Mouse (Mus musculus): ENCODE results near the gene Slc30a6. TPM values are rescaled to one million over a fixed set of nuclear protein-coding genes. Genes with fewer than 3 reads are reported as not detected.

Gene Slc30a6
- 10 to 100 TPM; 16.3 to 17.8 TPM for total RNA-seq (2021)

DNA sequence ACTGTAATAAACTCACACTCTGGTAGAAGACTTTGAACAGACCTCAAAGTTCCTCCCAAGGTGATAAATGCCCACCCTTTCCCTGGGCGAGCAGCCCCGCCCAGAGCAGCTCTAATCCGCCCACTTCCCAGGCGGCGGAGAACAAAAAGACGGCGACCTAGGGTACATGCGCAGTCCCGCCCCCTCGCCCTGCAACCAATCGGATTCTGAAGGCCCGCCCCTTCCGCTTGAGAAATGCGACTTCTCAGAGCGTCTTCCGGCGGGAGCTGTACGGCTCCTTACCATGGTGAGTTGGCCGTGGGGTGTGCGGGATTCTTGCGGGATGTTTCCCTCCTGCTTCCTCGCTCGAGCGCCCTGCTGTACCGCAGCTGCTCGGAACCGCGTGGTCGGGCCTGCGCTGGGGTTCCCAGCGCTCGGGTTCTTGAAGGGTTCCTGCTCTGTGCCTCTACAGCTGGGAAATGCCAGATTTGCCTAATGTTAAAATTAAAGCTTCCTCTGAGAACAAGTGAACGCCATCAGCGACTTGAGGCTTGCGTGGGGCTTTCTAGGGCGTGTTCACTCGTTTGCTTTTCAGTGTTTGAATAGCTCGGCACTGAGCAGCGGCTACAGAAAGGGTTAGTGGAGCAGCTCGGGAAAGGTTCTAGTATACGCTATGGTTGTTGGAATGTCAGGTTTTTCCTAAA is at the start of gene Slc30a6:
Slc30a6 (plus strand) TSS at position 226 of the 683 bp plus-strand sequence.
- DNase-seq (ENCODE audit: extremely low spot score in 1 of 2, low spot score in 1 of 2), result peak; percentile 86 to 92

DNA sequence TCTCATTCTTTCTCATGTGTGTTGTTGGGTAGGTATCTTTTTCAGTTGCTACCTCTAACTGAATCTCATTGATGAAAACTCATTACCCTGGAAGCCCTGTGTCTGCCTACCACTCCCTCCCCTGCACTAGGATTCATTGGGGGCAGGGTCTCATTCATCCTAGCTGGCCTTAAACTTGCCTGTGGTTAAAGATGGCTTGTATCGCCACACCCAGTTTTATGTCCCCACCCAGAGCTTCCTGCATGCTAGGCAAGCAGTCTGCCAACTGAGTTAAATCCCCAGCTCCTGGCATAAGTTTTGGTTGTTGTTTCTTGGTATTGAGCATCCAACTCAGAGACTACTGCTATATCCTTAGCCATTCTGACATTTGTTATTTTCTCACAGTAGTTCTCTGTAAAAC is 31.8 kb upstream of the Slc30a6 start:
- no peak for DNase-seq (ENCODE audit: extremely low spot score in 1 of 2, low spot score in 1 of 2)

DNA sequence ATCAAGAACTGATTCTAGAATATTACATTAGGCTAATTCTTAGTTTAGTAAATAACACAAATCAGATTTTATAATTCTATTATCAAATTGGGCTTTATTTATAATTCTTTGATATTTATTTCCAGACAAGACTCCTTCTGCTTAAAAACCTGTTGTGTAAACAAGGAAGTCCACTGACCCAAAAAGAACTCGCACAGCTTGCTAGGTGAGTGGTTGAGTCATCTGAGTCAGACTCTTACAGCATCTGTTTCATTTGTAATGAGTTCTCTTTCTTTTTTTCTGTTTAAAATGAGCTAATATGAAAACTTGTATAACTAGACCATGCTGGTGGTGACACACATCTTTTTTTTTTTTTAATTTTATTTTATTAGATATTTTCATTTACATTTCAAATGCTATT is 18.5 kb upstream of the Slc30a6 start:
- no peak for DNase-seq (ENCODE audit: extremely low spot score in 1 of 2, low spot score in 1 of 2)

DNA sequence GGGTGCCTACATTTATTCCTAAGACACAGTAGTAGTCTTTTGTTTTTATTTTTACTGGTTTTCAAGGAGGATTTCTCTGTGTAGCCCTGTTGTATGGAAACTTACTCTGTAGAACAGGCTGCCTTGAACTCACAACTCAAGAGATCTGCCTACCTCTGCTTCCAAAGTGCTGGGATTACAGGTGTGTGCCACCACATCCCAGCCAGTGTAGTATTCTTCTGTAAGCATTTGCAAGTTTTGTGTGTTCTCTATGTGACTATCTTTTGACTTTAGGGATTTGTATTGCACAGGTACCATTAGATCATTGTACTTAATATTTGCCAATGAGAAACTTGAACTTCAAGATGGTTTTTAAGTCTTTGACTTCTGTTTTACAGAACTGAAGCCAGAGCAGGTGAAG is 8.8 kb upstream of the Slc30a6 start:
- DNase-seq (ENCODE audit: extremely low spot score in 1 of 2, low spot score in 1 of 2), result no peak

DNA sequence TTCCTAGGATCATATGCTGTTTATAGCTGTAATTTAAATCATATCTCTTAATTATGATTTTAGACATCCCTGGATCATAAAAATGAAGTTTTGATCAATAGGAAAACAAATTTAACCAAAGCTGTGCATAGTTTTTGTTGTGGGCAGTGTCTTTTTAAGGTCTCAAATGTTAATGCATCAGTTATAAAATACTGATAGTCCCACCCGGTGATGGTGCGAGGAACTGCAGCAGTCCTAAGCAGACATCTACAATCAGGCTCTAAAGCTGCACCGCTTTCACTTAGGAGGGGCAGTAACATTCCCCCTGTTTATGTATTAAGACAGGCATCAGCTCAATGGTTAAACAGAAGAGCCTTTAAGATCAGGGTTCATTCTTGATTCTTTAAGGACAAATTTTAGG is 5.6 kb upstream of the Slc30a6 start:
- no peak for DNase-seq (ENCODE audit: extremely low spot score in 1 of 2, low spot score in 1 of 2)

DNA sequence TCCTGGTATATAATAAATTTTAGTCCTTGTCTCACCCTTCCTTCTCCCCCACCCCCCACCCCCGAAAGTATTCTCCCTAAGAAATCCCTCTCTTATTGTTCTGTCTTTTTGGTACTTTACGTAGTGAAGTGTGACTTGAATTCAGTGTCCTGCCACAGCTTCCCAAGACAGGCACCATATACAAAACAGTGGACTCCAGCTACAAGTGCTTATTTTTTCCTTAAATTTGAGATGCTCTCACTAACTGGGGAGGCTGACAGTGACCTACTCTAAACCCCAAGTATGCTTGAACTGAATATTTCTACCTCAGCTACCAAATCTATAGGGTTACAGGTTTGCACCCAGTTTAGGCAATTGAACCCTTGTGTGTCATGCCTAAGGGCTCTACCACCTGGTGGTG is 1.0 kb upstream of the Slc30a6 start:
- no peak for DNase-seq (ENCODE audit: extremely low spot score in 1 of 2, low spot score in 1 of 2)

DNA sequence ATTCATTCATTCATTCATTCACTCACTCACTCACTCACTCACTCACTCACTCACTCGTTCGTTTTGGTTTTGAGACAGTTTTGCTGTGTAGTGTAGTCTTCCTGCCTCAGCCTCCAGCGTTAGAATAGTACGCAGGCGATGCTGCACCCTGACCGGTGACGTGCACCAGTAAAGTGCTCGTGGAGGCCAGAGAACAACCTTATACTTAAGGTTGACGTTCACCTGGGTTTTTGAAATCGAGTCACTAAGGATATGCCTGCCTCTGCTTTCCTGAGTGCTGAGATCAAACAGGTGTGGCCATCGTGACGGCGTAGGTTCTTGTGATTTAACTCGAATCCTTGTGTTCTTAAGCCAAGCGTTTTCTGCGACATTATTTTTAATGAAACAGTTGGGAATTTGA is 553 bp upstream of the Slc30a6 start:
- no peak for DNase-seq (ENCODE audit: extremely low spot score in 1 of 2, low spot score in 1 of 2)

DNA sequence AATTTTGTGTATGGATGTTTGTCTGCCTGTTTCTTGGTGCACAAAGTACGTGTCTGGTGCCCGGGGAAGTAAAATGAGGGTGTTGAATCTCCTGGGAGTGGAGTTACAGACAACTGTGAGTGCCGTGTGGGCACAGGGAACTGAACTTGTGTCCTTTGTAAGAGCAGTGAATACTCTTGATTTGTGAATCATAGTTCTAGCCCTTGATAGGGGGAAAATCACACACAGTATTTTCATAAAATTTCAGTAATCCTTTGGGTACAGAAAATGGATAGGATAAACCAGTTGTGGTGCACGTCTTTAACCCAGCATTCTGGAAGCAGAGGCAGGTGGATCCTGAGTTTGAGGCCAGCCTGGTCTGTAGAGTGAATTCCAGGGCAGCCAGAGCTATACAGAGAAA is 1.4 kb downstream of the Slc30a6 start:
- DNase-seq (ENCODE audit: extremely low spot score in 1 of 2, low spot score in 1 of 2), result no peak

DNA sequence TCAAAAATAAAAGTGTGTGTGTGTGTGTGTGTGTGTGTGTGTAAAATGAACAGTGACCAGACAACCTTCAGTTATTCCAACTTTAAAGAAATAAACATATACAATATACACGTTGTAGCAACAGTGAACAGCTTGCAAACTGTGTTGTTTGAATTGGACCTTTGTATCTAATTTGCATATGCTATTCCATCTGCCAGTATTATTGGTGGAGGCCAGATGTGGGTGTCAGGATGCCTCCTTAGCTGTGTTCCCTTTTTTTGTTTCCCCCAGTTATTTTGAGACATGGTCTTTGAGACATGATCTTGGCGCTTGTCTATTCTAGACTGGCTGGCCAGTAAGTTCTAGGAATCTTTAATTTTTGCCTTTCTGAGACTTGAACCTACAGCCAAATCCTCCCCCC is 1.8 kb downstream of the Slc30a6 start:
- DNase-seq (ENCODE audit: extremely low spot score in 1 of 2, low spot score in 1 of 2), result no peak

DNA sequence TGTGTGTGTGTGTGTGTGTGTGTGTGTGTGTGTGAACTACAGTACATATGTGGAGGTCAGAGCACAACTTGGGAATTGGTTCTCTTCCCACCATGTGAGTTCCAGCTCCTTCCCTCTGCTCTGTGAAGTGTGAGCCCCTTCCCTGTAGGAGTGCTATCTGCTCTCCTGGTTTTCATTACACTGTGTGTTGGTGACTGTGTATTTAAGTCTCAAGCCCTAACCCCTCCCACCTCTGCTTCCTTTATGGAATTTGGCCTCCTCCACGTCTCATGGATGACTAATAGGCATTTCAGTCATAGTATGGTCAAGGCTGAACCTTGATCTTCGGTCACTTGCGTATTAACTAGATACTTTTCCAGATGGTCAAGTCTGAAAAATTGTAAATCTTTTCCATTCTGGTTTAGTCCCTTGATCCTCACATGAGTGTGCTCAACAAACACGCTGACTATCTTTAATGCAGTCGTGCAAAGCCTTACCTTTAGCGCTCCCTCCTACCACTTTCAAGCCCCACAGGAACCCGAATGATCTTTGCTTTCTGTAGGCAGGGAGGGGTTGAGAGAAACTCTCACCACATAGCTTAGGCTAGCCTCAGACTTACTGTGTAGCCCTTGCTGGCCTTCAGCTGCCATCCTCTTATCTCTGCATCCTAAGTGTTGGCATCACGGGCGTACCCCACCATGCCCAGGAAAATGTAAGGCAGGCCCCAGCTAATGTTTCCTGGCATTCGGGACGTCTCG is 7.2 kb downstream of the Slc30a6 start:
- no peak for DNase-seq (ENCODE audit: extremely low spot score in 1 of 2, low spot score in 1 of 2)

DNA sequence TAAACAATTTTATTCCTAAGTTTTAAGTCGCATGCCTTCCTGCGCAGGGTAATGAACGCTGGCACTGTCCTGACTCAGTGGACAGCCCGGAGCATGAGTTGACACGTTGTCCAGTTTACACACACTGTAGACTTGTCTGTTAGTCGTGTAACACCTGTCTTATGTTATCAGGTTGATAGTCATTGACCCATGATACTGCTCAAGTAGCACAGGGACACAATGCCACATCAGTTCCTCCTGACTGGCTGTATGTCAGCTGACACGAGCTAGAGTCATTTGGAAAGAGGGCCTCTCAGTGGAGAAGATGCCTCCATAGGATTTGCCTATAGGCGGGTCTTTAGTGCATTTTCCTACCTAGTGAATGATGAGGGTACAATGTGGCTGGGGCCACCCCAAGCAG is 11.1 kb downstream of the Slc30a6 start:
- DNase-seq (ENCODE audit: extremely low spot score in 1 of 2, low spot score in 1 of 2), result no peak

DNA sequence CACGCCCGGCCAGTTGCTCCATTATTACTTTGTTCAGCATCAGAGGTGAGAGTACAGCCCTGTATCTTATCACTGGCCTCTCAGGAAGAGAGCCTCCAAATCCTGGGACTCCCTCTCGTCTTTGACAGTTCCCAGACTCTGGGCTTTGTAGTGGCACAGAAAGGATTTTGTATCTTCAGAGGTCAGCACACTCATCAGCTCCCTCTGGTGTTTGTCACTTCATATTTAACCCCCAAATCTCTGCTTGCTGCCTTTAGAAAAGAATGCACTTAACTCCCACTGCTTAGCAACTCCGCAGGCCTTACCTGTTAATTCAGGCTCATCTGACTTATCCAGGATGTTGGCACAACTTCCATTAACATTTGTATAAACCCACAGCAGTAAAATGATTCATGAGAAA is 14.3 kb downstream of the Slc30a6 start:
- no peak for DNase-seq (ENCODE audit: extremely low spot score in 1 of 2, low spot score in 1 of 2)

DNA sequence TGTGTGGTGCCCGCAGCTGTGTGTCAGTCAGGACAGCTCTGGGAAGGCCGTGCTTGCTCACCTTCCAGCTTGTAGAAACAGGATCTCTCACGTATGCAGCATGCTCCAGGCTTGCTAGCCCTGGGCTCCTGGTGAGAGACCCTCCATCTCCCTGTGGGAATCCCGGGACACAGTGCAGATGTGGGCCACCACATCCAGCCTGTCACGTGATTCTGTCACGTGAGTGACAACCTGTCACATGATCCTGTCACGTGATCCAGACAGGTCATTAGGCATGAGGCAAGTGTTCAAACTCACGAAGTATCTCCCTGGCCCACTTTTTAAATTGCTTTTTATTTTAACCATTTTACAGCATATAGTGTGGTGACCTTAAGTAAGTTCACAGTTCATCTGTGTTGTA is 17.9 kb downstream of the Slc30a6 start:
- DNase-seq (ENCODE audit: extremely low spot score in 1 of 2, low spot score in 1 of 2), result no peak

DNA sequence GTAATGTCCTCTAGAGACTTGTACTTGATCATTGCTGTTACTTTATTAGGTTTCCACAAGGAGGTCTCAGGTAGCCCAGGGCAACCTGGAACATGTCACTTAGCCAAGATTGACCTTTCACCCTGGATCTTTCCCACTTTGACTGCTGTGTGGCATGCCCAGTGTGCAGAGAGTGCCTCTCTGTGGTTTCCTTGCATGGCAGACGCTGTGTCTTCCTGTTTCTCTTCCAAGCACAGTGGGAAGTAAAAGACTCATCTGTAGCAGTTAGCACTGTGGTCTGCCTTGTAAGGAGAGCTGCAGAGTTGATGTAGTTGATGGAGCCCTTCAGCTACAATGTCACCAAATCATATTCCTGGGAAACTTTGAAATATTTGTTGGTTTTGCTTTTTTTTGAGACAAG is 19.3 kb downstream of the Slc30a6 start:
- DNase-seq (ENCODE audit: extremely low spot score in 1 of 2, low spot score in 1 of 2), result no peak

DNA sequence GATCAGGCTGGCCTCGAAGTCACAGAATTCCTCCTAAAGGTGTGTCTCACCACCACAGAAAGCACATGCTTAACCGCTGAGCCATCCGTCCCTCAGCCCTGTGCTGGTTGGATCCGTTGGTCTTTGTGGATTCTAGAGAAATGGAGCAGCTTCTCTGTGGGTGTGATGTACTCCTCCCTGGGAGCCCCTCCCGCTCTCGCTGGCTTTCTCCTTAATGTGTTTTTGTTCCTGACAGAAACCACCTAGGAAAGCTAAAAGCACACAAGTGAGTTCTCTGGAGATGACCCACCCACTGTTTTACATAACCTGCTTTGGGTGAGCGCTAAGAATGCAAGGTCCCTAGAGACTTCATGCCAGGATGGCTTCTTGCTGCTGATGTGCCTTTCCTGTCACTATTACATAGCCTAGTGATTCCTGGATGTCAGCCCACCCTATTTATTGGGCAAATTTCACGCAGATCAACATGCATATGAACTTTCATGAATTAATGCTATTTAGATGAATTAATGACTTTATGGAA is 21.5 kb downstream of the Slc30a6 start:
- no peak for DNase-seq (ENCODE audit: extremely low spot score in 1 of 2, low spot score in 1 of 2)

DNA sequence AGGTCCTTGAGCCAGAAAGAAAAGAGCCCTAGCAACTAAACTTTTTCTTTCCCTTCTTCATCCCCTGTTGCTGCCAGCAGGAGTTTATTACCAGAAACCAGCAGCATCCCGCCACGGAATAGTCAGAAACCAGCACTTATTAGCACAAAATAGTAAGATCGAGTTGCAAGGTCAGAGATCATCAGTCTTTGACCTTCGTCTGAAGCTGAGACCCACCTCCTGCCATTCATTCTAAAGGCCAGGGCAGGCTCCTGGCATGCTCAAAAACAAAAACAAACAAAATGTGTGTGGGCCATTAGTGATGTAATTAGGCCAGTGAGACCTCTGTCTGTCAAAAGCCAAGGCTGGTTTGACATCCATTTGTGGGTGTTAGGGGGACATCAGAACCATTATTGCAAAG is 22.8 kb downstream of the Slc30a6 start:
- no peak for DNase-seq (ENCODE audit: extremely low spot score in 1 of 2, low spot score in 1 of 2)

DNA sequence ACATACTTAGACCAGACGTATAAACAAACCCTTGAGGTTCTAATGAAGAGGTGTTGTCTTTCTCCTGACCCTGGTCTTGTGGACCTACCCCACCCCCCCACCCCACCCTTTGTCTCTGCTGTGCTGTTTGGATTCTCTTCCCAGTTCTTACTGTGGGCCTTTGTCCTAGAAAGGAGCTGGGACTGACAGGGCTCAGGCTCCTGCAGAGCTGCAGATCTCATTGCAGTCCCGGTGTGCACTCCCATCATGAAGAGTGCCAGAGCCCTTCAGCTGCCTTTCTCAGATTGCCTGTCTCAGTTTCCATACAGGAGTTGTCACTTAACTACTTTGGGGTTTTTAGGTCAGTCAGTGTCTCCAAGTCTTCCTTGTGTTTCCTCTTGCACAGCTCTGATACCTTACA is 25.2 kb downstream of the Slc30a6 start:
- DNase-seq (ENCODE audit: extremely low spot score in 1 of 2, low spot score in 1 of 2), result no peak

DNA sequence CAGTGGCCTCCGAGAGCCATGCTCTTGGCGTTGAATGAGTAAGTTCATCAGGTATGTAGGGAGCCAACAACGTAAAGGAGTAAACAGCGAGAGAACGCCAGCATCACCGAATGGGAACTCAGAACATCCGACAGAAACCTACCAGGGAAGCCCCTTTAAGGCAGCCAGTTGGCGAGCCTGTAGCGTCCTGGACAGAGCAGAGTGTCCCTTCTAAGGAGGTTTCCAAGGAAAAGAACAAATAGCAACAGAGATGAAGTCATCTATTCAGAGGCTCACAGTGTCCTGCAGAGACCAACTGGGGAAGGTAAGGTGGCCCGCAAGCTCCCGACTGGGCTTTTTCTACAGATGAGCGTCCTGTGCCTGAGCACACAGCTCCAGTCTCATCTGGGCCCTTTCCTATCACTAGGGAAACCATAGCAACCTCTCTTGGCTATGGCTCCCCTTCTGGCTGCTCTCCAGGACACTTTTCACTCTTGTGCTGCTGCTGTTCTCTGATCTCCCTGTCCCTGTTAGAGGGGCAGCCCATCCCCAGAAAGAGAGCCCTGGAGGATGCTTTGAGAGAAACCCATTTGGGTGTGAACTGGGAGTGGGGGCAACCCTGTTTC is 29.1 kb downstream of the Slc30a6 start:
- DNase-seq (ENCODE audit: extremely low spot score in 1 of 2, low spot score in 1 of 2), result peak in 1 of 2 experiments; percentile 30

DNA sequence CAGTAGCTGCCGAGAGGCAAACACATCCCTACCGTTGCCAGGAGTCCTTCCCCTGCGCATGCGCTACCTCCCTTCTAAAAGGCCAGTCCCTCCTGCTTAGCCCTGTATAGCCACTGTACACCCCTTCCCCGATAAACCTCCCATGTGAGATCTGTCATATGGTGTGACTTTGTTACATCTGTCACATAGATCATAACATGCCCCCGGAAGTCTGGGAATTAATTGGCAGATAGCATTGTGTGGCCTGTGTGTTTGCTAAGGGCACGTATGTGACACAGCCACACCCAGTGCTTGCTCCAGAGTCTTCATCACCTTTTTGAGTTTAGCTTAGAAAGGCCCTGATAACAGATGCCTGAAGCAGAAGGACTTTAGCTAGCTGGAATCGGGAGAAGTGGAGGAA is 34.7 kb downstream of the Slc30a6 start:
- no peak for DNase-seq (ENCODE audit: extremely low spot score in 1 of 2, low spot score in 1 of 2)

DNA sequence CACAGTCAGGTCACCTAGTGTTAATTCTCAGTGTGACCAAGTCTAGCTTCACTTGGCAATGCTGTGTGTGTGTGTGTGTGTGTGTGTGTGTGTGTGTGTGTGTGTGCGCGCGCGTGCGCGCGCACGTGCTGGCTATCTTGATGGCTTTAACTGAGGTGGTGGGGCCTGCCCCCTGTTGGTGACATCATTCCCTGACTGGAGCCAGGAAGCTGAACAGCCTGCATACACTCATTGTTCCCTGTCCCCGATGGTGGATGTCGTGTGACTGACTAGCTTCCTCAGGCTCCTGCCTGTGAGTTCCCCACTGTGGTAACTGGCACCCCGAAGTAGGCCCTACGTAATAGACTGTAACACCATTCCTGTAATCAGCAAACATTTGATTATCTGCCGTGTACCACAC is 36.1 kb downstream of the Slc30a6 start:
- DNase-seq (ENCODE audit: extremely low spot score in 1 of 2, low spot score in 1 of 2), result no peak

DNA sequence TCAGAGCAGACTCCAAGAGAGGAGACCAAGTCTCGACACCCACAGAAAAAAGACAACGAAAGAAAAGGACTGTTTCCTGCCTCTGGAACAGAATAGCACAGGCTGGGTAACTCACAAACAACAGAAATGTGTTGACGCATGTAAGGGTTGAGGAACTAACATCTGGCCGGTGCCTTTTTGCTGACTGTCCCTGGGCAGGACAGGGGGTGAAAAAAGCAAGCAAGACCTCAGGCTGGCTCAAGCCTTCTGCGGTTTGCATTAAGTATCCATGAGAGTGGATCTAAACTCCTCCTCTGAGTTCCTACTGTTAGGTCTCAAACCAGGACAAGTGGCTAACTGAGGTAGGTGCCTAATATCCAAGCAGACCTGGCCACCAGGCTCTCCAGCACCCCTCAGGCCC is 37.2 kb downstream of the Slc30a6 start:
- DNase-seq (ENCODE audit: extremely low spot score in 1 of 2, low spot score in 1 of 2), result no peak

DNA sequence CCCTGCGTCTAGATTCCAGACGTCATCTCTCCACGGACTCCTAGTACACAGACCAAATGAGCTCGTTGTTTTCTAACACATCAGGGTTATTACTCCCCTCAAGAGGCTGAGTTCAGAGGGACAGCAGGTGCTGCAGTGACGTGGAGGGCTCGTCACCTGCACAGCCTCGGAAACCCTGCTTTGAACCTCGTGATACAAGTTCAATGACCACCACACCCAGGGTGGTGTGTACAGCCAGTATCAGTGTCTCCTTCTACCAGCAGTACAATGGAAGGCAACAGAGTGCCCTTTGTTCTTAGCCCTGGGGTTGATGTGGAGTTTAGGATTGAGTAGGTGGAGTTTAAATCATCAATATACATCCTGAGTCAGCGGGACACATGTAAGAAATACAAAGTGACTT is 42.4 kb downstream of the Slc30a6 start:
- DNase-seq (ENCODE audit: extremely low spot score in 1 of 2, low spot score in 1 of 2), result no peak

Data from layer of hippocampus, postnatal 25 days (tissue).